Mouse (Mus musculus): ENCODE measurements at regions not wholly inside any gene's neighbourhood (a gene's known extent, or its start where the extent isn't known, plus 50 kb on each side); places are given as distances from the start of the nearest gene placed in this dataset.

- Histone ChIP-seq H3K27me3 (ENCODE audit: control insufficient read depth, insufficient read depth, low read length) (no peaks in the 10 kb centered on the region), H3K4me3 (ENCODE audit: insufficient read depth, low read depth, low read length) (no peak overlapping the region), H3K36me3 (ENCODE audit: control insufficient read depth, insufficient read depth, low read length) (no peaks in the 10 kb centered on the region), H3K4me1 (ENCODE audit: control insufficient read depth, insufficient read depth, low read length) (peaks cover 2% of the 10 kb centered on the region), H3K79me2 (ENCODE audit: control insufficient read depth, insufficient read depth, low read length) (no peaks in the 10 kb centered on the region), H3K27ac (replicated peaks; ENCODE audit: insufficient read depth, low read depth, low read length) (no peak overlapping the region; the same call in 1 of the 2 replicates), H3K9ac (ENCODE audit: low read depth, low read length) (no peak overlapping the region)
- TF ChIP-seq POLR2A (IDR thresholded peaks at IDR 0.05; ENCODE audit: extremely low read depth, insufficient read depth, low read length) = no peak
- no peak for TF ChIP-seq CTCF (IDR thresholded peaks at IDR 0.05; ENCODE audit: low read depth, low read length)
- 45% methylated on average over 10 of the region's 10 CpGs for WGBS
- DNase-seq (ENCODE audit: extremely low read depth, low read depth, low spot score) = peak; percentile 27
These were observed 191.3 kb upstream of the Ctbp2 start for GRCm38 (mm10) chr7:133315197-133316029.

DNA sequence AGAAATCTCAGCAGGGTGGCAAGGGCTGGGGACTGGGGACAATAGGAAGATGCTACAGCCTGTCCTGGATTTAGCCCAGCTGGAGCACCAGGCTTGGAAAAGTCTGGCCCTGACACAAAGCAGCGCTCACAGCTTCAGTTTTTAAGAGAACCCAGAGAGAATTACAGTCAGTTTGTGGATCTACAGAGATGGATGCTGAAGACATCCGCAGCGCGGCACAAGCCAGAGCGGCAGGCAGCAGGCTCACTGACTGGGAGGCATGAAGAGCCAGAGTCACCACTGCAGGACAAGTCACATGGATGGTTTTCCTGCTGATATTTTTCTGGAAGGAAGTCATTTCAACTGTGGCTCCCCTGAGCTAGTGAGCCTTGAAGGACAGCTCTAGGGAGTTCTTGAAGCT lies 189.0 kb upstream of the Ctbp2 start:
- H3K27me3 ChIP-seq (ENCODE audit: control insufficient read depth, insufficient read depth, low read length) = no peaks in the 10 kb centered on the region
- H3K4me1 ChIP-seq (ENCODE audit: control insufficient read depth, insufficient read depth, low read length) = peaks cover 2% of the 10 kb centered on the region
- H3K4me3 ChIP-seq (ENCODE audit: insufficient read depth, low read depth, low read length) = no peak overlapping the region
- whole genome bisulfite sequencing = 60% methylated on average over 5 of the region's 5 CpGs
- no peak for DNase-seq (ENCODE audit: extremely low read depth, low read depth, low spot score)
- no peak overlapping the region for H3K27ac ChIP-seq (replicated peaks; ENCODE audit: insufficient read depth, low read depth, low read length)
- no peaks in the 10 kb centered on the region for H3K36me3 ChIP-seq (ENCODE audit: control insufficient read depth, insufficient read depth, low read length)
- H3K9ac ChIP-seq (ENCODE audit: low read depth, low read length) = no peak overlapping the region
- TF ChIP-seq CTCF (IDR thresholded peaks at IDR 0.05; ENCODE audit: low read depth, low read length) (no peak), POLR2A (IDR thresholded peaks at IDR 0.05; ENCODE audit: extremely low read depth, insufficient read depth, low read length) (no peak)
- no peaks in the 10 kb centered on the region for H3K79me2 ChIP-seq (ENCODE audit: control insufficient read depth, insufficient read depth, low read length)

GRCm38 (mm10) chr7:133311116-133311801 lies 187.1 kb upstream of the Ctbp2 start:
- Histone ChIP-seq H3K79me2 (ENCODE audit: control insufficient read depth, insufficient read depth, low read length) (no peaks in the 10 kb centered on the region), H3K9ac (ENCODE audit: low read depth, low read length) (no peak overlapping the region), H3K4me3 (ENCODE audit: insufficient read depth, low read depth, low read length) (no peak overlapping the region), H3K27ac (replicated peaks; ENCODE audit: insufficient read depth, low read depth, low read length) (no peak overlapping the region), H3K4me1 (ENCODE audit: control insufficient read depth, insufficient read depth, low read length) (no peaks in the 10 kb centered on the region; the same call in 1 of the 2 replicates), H3K27me3 (ENCODE audit: control insufficient read depth, insufficient read depth, low read length) (no peaks in the 10 kb centered on the region), H3K36me3 (ENCODE audit: control insufficient read depth, insufficient read depth, low read length) (no peaks in the 10 kb centered on the region)
- WGBS = 68% methylated on average over 9 of the region's 9 CpGs
- no peak for TF ChIP-seq POLR2A (IDR thresholded peaks at IDR 0.05; ENCODE audit: extremely low read depth, insufficient read depth, low read length)
- no peak for TF ChIP-seq CTCF (IDR thresholded peaks at IDR 0.05; ENCODE audit: low read depth, low read length)
- no peak for DNase-seq (ENCODE audit: extremely low read depth, low read depth, low spot score)

GRCm38 (mm10) chr7:133304461-133304860 lies 180.3 kb upstream of the Ctbp2 start:
- Histone ChIP-seq H3K79me2 (ENCODE audit: control insufficient read depth, insufficient read depth, low read length) (no peaks in the 10 kb centered on the region), H3K4me1 (ENCODE audit: control insufficient read depth, insufficient read depth, low read length) (no peaks in the 10 kb centered on the region), H3K27ac (replicated peaks; ENCODE audit: insufficient read depth, low read depth, low read length) (no peak overlapping the region), H3K9ac (ENCODE audit: low read depth, low read length) (no peak overlapping the region), H3K27me3 (ENCODE audit: control insufficient read depth, insufficient read depth, low read length) (no peaks in the 10 kb centered on the region), H3K4me3 (ENCODE audit: insufficient read depth, low read depth, low read length) (no peak overlapping the region), H3K36me3 (ENCODE audit: control insufficient read depth, insufficient read depth, low read length) (no peaks in the 10 kb centered on the region)
- TF ChIP-seq POLR2A (IDR thresholded peaks at IDR 0.05; ENCODE audit: extremely low read depth, insufficient read depth, low read length) (no peak), CTCF (IDR thresholded peaks at IDR 0.05; ENCODE audit: low read depth, low read length) (no peak)
- DNase-seq (ENCODE audit: extremely low read depth, low read depth, low spot score) = no peak
- WGBS = 80% methylated on average over 5 of the region's 5 CpGs

- TF ChIP-seq POLR2A (IDR thresholded peaks at IDR 0.05; ENCODE audit: extremely low read depth, insufficient read depth, low read length) (no peak), CTCF (IDR thresholded peaks at IDR 0.05; ENCODE audit: low read depth, low read length) (no peak)
- WGBS = 73% methylated on average over 3 of the region's 3 CpGs
- H3K27me3 ChIP-seq (ENCODE audit: control insufficient read depth, insufficient read depth, low read length) = no peaks in the 10 kb centered on the region
- no peaks in the 10 kb centered on the region for H3K4me1 ChIP-seq (ENCODE audit: control insufficient read depth, insufficient read depth, low read length)
- H3K9ac ChIP-seq (ENCODE audit: low read depth, low read length) = no peak overlapping the region
- DNase-seq (ENCODE audit: extremely low read depth, low read depth, low spot score) = no peak
- H3K79me2 ChIP-seq (ENCODE audit: control insufficient read depth, insufficient read depth, low read length) = no peaks in the 10 kb centered on the region
- H3K4me3 ChIP-seq (ENCODE audit: insufficient read depth, low read depth, low read length) = no peak overlapping the region
- no peaks in the 10 kb centered on the region for H3K36me3 ChIP-seq (ENCODE audit: control insufficient read depth, insufficient read depth, low read length)
- H3K27ac ChIP-seq (replicated peaks; ENCODE audit: insufficient read depth, low read depth, low read length) = no peak overlapping the region
These were observed 166.3 kb upstream of the Ctbp2 start for GRCm38 (mm10) chr7:133290471-133290870.

DNA sequence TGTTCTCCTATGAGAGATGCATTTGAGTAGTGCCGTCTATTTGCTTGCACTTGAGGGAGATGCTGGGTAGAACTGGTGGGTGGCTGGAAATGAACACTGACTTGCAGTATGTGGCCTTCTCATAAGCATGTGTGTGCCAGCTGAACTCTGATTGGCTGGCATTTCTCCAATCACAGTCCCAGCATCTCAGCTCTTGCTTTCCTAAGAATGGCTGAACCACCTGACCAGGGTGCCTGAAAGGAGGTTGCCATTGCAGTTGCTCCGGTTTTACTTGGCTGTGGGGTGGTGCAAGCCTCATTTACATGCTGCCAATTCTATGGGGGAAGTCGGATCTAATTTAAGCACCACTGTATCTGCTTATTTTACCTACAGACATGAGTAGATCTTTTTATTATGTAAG lies 164.1 kb upstream of the Ctbp2 start:
- TF ChIP-seq POLR2A (IDR thresholded peaks at IDR 0.05; ENCODE audit: extremely low read depth, insufficient read depth, low read length) = no peak
- TF ChIP-seq CTCF (IDR thresholded peaks at IDR 0.05; ENCODE audit: low read depth, low read length) = no peak
- Histone ChIP-seq H3K79me2 (ENCODE audit: control insufficient read depth, insufficient read depth, low read length) (no peaks in the 10 kb centered on the region), H3K27me3 (ENCODE audit: control insufficient read depth, insufficient read depth, low read length) (no peaks in the 10 kb centered on the region), H3K4me3 (ENCODE audit: insufficient read depth, low read depth, low read length) (no peak overlapping the region), H3K36me3 (ENCODE audit: control insufficient read depth, insufficient read depth, low read length) (no peaks in the 10 kb centered on the region), H3K27ac (replicated peaks; ENCODE audit: insufficient read depth, low read depth, low read length) (no peak overlapping the region), H3K4me1 (ENCODE audit: control insufficient read depth, insufficient read depth, low read length) (no peaks in the 10 kb centered on the region), H3K9ac (ENCODE audit: low read depth, low read length) (no peak overlapping the region)
- DNase-seq (ENCODE audit: extremely low read depth, low read depth, low spot score) = no peak
- 73% methylated on average over 3 of the region's 3 CpGs for WGBS
